Mouse (Mus musculus) embryonic facial prominence, embryonic 15.5 days (tissue): ENCODE results near the gene Map3k9. TPM values are rescaled to one million over a fixed set of nuclear protein-coding genes. Genes with fewer than 3 reads are reported as not detected.

Source experiments
- ATAC-seq: fragments of 200-750 bp; cut with Nextera tagmentation; 2 replicates; pipeline ENCODE4 v1.8.0; 2017; ENCODE audit warnings: low read depth, moderate TSS enrichment; ENCODE audit not compliant: insufficient number of reproducible peaks, low FRiP score, low TSS enrichment
- H3K27ac ChIP-seq: fragments of 300-500 bp; sonication (generic); replicated peaks from 2 replicates; pipeline ENCODE4 v1.5.1; 2015; ENCODE audit warnings: mild to moderate bottlenecking, inconsistent platforms
- H3K27me3 ChIP-seq: fragments of 300-500 bp; sonication (generic); 2 replicates; pipeline ENCODE4 v1.6.1; 2015; ENCODE audit warnings: inconsistent platforms
- H3K36me3 ChIP-seq: fragments of 300-500 bp; sonication (generic); 2 replicates; pipeline ENCODE4 v1.6.1; 2015; ENCODE audit warnings: mild to moderate bottlenecking, inconsistent platforms
- H3K4me1 ChIP-seq: fragments of 300-500 bp; sonication (generic); 2 replicates; pipeline ENCODE4 v1.6.1; 2015; ENCODE audit warnings: inconsistent platforms
- H3K4me2 ChIP-seq: fragments of 300-500 bp; sonication (generic); replicated peaks from 2 replicates; pipeline ENCODE4 v1.6.1; 2015; ENCODE audit warnings: mild to moderate bottlenecking, inconsistent platforms
- H3K4me3 ChIP-seq: fragments of 300-500 bp; sonication (generic); replicated peaks from 2 replicates; pipeline ENCODE4 v1.5.1; 2015; ENCODE audit warnings: mild to moderate bottlenecking, inconsistent platforms
- H3K9ac ChIP-seq: fragments of 300-500 bp; sonication (generic); 2 replicates; pipeline ENCODE4 v1.6.1; 2015; ENCODE audit warnings: inconsistent platforms
- H3K9me3 ChIP-seq: fragments of 300-500 bp; sonication (generic); replicated peaks from 2 replicates; pipeline ENCODE4 v1.6.1; 2016; ENCODE audit warnings: inconsistent platforms
- WGBS: fragments of 180-500 bp; shearing (Covaris S2); methylation state at CpG from one replicate; pipeline ENCODE4 v1.1.7; 2015; 5-methylcytosine and 5-hydroxymethylcytosine counted together
- polyA plus RNA-seq: library from polyadenylated mRNA; unstranded; fragments of >200 nt; fragmentation: Nextera tagmentation; extraction: Ambion mirVana; gene quantifications from 2 replicates; pipeline ENCODE4 v1.2.1, GENCODE M21; 2015

The Map3k9 gene
- polyA plus RNA-seq, 1 experiment from 2014 or later = 2.0 TPM

DNA sequence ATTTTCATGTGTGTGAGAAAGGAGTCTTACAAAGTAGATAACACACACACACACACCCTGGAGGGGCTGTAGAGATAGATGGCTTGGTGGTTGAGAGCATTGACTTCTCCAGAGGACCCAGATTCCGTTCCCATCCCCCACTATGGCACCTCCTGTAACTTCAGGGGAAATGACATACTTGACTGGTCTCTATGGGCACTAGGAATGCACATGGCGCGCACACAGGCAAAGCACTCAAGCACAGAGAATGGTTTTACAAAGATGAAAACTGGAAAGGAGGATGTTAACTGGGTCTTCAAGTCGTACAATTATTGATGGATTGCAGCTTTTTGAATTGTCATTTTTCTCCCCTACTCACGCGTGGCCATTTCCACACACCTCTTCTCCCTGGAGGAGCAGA is 1.6 kb upstream of the Map3k9 start:
- no peak overlapping the region for H3K4me2 ChIP-seq
- peaks cover 42% of the 10 kb centered on the region for H3K27me3 ChIP-seq

DNA sequence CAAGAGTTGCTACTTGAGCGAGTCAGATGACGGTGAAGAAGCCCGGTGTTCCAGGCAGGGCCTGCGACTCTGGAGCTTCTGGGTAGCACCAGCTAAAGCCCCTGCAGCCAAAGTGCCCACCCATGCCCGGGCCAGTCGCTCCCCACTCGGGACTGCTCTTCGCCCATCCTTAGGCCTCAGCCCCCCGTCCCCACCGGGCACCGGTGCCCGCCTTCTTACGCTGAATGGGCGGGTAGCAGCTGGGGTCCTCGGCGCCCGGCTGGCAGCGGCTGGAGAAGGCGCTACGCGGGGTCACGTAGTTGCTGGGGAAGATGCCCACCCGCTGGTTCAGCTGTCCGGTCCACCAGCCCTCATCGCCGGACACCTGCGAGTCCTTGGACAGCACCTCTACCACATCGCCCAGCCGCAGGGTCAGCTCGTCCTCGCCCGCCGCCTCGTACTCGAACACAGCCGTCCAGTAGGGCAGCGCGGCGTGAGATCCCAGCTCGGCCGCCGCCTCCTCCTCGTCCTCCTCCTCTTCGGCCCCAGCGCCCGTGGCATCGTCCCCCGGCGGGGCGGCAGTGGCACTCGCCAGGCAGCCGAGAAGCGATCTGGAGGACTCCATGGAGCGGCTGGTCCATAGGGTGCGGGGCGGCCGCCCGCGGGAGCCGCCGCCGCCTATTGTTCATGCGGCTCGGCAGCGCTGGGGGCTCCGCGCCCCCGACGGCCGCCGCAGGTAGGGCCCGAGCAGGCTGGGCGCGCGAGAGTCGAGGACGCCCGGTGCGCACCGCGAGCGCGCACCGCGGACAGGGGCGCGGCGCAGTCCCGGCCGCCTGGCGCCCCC is 493 bp downstream of the Map3k9 start:
- H3K4me1 ChIP-seq = peaks cover 13% of the 10 kb centered on the region
- no peaks in the 10 kb centered on the region for H3K36me3 ChIP-seq
- peak overlapping the region; percentile 92 for H3K4me2 ChIP-seq
- H3K9me3 ChIP-seq = no peaks in the 10 kb centered on the region
- 0 out of 2 replicates have a peak, but pooled peaks have one; percentile 5 for ATAC-seq
- peak overlapping the region; percentile 80 for H3K27ac ChIP-seq
- H3K27me3 ChIP-seq = peaks cover 42% of the 10 kb centered on the region
- H3K4me3 ChIP-seq = peak overlapping the region; percentile 65
- peak overlapping the region; percentile 23 for H3K9ac ChIP-seq
- under 1% methylated on average over 73 of the region's 91 CpGs for WGBS

More for the DNA sequence above, 1.6 kb upstream of the Map3k9 start:
- Histone ChIP-seq H3K4me3 (no peak overlapping the region), H3K9ac (no peak overlapping the region), H3K9me3 (no peaks in the 10 kb centered on the region), H3K36me3 (no peaks in the 10 kb centered on the region), H3K4me1 (peaks cover 13% of the 10 kb centered on the region), H3K27ac (no peak overlapping the region)
- WGBS = 89% methylated on average over 6 of the region's 6 CpGs
- no peak for ATAC-seq

DNA sequence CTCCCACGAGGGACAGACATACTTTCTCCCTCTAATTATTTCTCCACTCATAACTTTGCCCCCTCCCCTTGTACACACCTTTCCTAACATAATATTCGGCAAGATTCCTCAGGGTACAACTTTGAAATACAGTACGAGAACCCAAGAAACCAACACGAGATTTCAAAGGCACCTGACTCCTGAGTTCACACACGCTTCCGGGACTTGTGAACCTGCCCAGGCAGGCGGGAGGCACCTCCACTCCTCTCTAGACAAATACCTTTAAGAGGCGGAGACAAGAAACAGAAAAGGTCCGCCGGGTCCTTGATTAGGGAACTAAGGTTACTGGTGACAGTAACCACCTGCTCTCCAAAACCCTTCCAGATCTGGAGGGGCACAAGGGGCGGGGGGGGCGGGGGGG is 1.1 kb downstream of the Map3k9 start:
- no peaks in the 10 kb centered on the region for H3K9me3 ChIP-seq
- H3K36me3 ChIP-seq = no peaks in the 10 kb centered on the region
- H3K4me3 ChIP-seq = peak overlapping the region; percentile 65
- H3K27ac ChIP-seq = peak overlapping the region; percentile 80
- H3K4me2 ChIP-seq = peak overlapping the region; percentile 92
- peaks cover 38% of the 10 kb centered on the region for H3K27me3 ChIP-seq
- H3K9ac ChIP-seq = no peak overlapping the region
- ATAC-seq = 0 out of 2 replicates have a peak, but pooled peaks have one; percentile 7
- peaks cover 13% of the 10 kb centered on the region for H3K4me1 ChIP-seq
- WGBS = 9% methylated on average over 12 of the region's 12 CpGs

DNA sequence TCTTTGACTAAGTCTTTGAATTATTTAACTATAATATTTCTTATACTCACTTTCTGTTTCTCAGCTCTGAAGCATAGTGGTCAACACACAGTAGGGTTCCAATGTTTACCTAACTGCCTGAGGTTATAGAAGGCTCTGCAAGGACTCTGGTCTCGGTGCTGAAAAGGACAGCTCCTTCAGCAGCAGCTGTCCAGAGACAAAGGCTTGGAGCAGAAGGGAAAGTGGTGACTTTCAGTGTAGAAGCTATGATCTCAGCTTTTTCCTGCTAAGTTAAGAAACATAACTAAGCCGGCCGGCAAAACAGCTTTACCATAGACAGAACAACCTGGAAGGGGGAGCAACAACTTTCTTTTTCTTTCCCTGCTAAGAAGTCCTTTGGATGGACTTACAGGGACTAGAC is 4.8 kb downstream of the Map3k9 start:
- Histone ChIP-seq H3K4me3 (no peak overlapping the region), H3K9me3 (no peaks in the 10 kb centered on the region), H3K4me2 (no peak overlapping the region), H3K27me3 (peaks cover 23% of the 10 kb centered on the region), H3K9ac (no peak overlapping the region), H3K27ac (no peak overlapping the region), H3K36me3 (no peaks in the 10 kb centered on the region), H3K4me1 (peaks cover 7% of the 10 kb centered on the region)
- 44% methylated on average over 3 of the region's 3 CpGs for WGBS
- ATAC-seq = no peak

DNA sequence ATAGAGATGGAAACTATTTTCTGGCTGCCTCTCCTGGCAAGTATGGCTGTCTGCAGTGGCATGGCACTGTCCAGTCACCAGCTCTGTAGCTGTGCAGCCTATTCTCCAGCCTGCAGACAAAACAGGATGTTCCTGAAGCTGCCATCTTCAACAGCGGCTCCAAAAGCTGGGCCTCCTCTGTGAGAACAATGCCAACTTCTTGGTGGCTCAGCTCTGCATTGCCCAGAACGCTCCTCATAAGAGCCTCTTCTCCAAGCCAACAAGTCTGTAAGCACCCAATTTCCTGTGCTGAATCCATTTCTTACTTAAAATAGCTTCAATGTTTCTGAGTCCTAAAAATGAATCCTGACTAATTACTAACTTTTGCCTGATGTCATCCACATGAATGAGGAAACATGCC is 5.3 kb downstream of the Map3k9 start:
- no peak overlapping the region for H3K4me3 ChIP-seq
- H3K9me3 ChIP-seq = no peaks in the 10 kb centered on the region
- H3K27ac ChIP-seq = no peak overlapping the region
- H3K4me2 ChIP-seq = no peak overlapping the region
- H3K36me3 ChIP-seq = no peaks in the 10 kb centered on the region
- peaks cover 20% of the 10 kb centered on the region for H3K27me3 ChIP-seq
- no peak overlapping the region for H3K9ac ChIP-seq
- H3K4me1 ChIP-seq = peaks cover 5% of the 10 kb centered on the region
- ATAC-seq = no peak
- 72% methylated on average over 2 of the region's 2 CpGs for WGBS

DNA sequence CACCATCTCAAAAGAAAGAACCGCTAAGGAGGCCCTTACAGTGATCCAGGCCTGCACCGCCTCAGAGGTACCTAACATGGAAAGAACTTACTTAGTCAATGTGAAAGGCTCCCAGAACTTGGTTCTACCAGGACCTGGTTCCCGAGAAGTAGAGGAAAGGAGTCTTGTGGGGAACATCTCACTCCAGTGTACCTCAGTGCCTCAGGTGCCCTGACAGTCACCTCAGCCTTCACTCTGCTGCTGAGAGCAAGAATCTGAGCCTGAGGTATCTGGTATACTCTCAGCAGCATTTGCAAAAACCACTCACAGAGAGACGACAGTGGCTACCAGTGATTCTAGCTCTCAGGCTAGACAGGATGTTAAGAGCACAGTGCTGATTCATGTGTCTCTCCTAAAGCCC is 6.8 kb downstream of the Map3k9 start:
- Histone ChIP-seq H3K9ac (no peak overlapping the region), H3K4me1 (no peaks in the 10 kb centered on the region), H3K27ac (no peak overlapping the region), H3K4me3 (no peak overlapping the region), H3K4me2 (no peak overlapping the region), H3K36me3 (no peaks in the 10 kb centered on the region), H3K9me3 (no peaks in the 10 kb centered on the region), H3K27me3 (peaks cover 8% of the 10 kb centered on the region; the same call in 1 of the 2 replicates)
- ATAC-seq = no peak
- WGBS = 83% methylated on average over 4 of the region's 4 CpGs

DNA sequence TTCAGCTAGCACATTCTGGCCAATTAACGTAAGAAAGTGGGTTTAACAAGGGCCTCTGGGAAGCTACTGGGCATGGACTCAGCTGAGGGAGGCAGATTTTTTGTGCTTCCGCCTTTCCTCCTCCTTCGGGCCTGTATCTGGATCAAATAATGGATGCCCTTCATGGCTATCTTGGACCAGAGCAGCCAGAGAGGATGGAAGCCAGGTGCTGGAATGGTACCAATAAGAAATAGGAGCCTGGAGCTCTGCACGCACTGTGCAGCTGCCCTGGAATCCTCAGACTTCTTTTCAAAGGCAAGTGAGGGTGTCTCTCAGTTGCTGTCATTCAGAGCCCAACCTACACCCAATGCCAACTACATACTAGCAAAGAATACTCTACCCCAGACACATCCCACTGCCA is 11.5 kb downstream of the Map3k9 start:
- H3K27me3 ChIP-seq = no peaks in the 10 kb centered on the region
- H3K9ac ChIP-seq = no peak overlapping the region
- no peak overlapping the region for H3K4me3 ChIP-seq
- no peak for ATAC-seq
- H3K4me2 ChIP-seq = no peak overlapping the region
- no peaks in the 10 kb centered on the region for H3K4me1 ChIP-seq
- no peak overlapping the region for H3K27ac ChIP-seq
- no peaks in the 10 kb centered on the region for H3K36me3 ChIP-seq
- WGBS = 59% methylated on average over 4 of the region's 4 CpGs
- H3K9me3 ChIP-seq = no peaks in the 10 kb centered on the region

DNA sequence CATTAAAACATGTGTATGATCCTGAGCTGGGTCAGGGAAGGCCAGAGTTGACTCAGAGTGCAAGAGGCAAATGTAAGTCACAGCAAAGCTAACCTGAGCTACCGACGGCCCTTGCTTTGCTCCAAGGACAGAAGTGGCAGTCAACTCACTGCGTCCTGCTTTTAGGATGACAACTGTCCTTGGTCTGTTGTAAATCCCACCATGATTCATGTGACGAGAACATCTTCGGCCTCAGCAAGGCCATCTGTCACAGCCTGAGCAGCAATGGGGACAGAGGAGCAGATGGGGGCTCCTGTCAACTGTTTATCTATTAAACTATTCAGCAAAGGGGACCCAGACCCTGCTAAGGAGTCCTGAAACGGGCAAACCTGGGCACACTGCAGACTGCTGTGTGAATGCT is 15.6 kb downstream of the Map3k9 start:
- ATAC-seq = no peak
- WGBS = 87% methylated on average over 6 of the region's 6 CpGs

DNA sequence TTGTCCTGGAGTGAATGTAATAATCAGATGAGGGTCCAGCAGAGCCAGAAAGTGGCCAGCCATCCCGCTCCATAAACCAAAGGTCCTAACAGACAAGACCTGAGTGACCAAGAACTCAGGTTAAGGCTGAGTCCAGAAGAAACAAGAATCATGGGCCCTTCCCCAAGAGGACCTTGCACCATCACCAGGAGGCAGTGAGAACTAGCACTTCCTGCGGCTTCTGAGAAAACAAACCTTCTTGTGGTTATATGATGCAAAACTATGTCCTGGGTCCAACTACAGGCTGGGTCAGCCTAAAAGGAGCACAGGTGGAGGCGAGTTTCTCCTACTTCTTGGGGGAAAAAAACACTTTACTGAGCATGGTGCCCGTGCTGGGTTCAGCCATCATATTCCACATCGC is 16.6 kb downstream of the Map3k9 start:
- Histone ChIP-seq H3K27ac (no peak overlapping the region), H3K27me3 (no peaks in the 10 kb centered on the region), H3K9ac (no peak overlapping the region), H3K4me3 (no peak overlapping the region), H3K4me1 (no peaks in the 10 kb centered on the region), H3K9me3 (no peaks in the 10 kb centered on the region), H3K4me2 (no peak overlapping the region), H3K36me3 (no peaks in the 10 kb centered on the region)
- ATAC-seq = no peak
- WGBS = 87% methylated on average over 5 of the region's 5 CpGs

More for the DNA sequence above, 15.6 kb downstream of the Map3k9 start:
- no peak overlapping the region for H3K27ac ChIP-seq
- no peaks in the 10 kb centered on the region for H3K9me3 ChIP-seq
- no peak overlapping the region for H3K4me3 ChIP-seq
- H3K36me3 ChIP-seq = no peaks in the 10 kb centered on the region
- no peak overlapping the region for H3K9ac ChIP-seq
- H3K4me1 ChIP-seq = no peaks in the 10 kb centered on the region
- H3K4me2 ChIP-seq = no peak overlapping the region
- H3K27me3 ChIP-seq = no peaks in the 10 kb centered on the region

DNA sequence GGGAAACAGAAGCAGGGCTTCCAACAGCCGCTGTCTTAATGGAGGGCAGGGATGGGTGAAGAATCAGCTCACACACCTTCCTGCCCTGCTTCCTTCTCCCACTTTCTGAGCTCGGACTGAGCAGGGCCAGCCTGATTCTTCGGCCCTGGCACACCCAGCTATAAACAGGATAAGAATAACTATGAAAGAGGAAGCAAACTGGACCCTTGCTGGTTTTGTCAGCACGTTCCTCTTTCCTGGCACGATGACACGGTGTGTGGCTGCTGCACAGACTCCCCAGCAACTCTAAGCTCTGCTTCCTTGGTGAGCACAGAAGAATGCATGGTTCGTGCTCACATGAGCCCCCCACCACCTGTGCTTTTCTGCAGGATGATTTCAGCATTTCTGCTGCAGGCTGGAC is 26.3 kb downstream of the Map3k9 start:
- Histone ChIP-seq H3K9ac (no peak overlapping the region), H3K4me2 (no peak overlapping the region), H3K36me3 (no peaks in the 10 kb centered on the region), H3K4me3 (no peak overlapping the region), H3K27ac (no peak overlapping the region), H3K27me3 (no peaks in the 10 kb centered on the region), H3K4me1 (peaks cover 2% of the 10 kb centered on the region; the same call in 1 of the 2 replicates), H3K9me3 (no peaks in the 10 kb centered on the region)
- no peak; the same call in 1 of the 2 replicates for ATAC-seq
- WGBS = 55% methylated on average over 7 of the region's 7 CpGs

DNA sequence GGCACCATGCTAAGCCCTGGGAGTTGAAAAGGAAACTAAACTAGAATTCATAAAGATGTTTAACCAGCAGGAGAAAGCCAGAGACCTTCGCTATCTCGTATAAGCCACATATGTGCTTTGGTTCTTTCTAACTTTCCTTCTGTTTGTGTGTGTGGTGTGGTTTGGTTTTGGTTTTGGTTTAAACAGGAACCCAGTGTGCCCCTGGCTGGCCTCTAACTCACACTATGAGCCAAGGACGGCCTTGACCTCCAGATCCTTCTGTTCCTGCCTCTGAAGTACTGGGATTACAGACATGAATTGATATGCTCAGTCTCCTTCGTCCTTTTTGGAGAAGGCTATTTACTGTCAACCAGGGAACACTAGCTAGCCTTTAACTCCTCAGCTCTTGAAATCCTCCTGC is 29.9 kb downstream of the Map3k9 start:
- 67% methylated on average over 4 of the region's 4 CpGs for WGBS
- H3K27ac ChIP-seq = no peak overlapping the region
- no peak overlapping the region for H3K9ac ChIP-seq
- peaks cover 9% of the 10 kb centered on the region; the same call in 1 of the 2 replicates for H3K4me1 ChIP-seq
- no peaks in the 10 kb centered on the region for H3K36me3 ChIP-seq
- no peak overlapping the region for H3K4me2 ChIP-seq
- H3K27me3 ChIP-seq = no peaks in the 10 kb centered on the region
- no peaks in the 10 kb centered on the region for H3K9me3 ChIP-seq
- ATAC-seq = no peak
- H3K4me3 ChIP-seq = no peak overlapping the region

DNA sequence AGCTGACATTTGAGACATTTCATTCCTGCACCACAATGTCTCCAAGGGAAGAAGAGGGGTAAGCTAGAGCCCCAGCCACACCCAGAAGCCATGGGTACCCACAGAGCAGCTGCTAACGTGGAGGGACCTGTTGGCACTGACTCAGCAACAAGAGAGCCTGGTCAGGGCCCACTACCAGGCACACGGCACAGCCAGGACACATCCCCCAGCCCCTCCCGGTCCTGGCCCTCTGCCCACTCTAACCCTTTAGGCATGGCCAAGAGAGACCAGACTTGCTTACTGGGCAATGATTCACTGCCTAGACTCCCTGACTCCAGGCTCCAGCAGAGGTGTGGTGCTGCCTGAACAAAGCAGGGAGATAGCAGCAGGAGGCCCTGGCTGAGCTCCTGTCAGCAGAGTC is 32.1 kb downstream of the Map3k9 start:
- ATAC-seq = peak; percentile 39; the same call in 1 of the 2 replicates
- no peak overlapping the region for H3K9ac ChIP-seq
- no peak overlapping the region for H3K4me3 ChIP-seq
- 37% methylated on average over 3 of the region's 3 CpGs for WGBS
- no peak overlapping the region for H3K4me2 ChIP-seq
- no peaks in the 10 kb centered on the region for H3K27me3 ChIP-seq
- H3K27ac ChIP-seq = peak overlapping the region; percentile 22; the same call in 1 of the 2 replicates
- H3K4me1 ChIP-seq = peaks cover 9% of the 10 kb centered on the region; the same call in 1 of the 2 replicates
- no peaks in the 10 kb centered on the region for H3K9me3 ChIP-seq
- no peaks in the 10 kb centered on the region for H3K36me3 ChIP-seq
